Mouse (Mus musculus) myocyte (in vitro differentiated cells): Measurements from ENCODE around the gene Ssx2ip.

Experiments used
- CEBPB ChIP-seq: IDR thresholded peaks from 2 replicates; pipeline ENCODE4 v1.6.1; 2011; ENCODE audit warnings: mild to moderate bottlenecking, moderate library complexity; ENCODE audit not compliant: poor library complexity, insufficient read depth, severe bottlenecking
- MAX ChIP-seq: IDR thresholded peaks from one replicate; pipeline ENCODE4 v1.6.1; 2011; ENCODE audit warnings: low read depth, mild to moderate bottlenecking, control low read depth
- MYOG ChIP-seq, 3 experiments: IDR thresholded peaks; one replicate each; pipeline ENCODE4 v1.6.1; 2011; ENCODE audit warnings: control low read depth in 2 of 3, low read depth in 2 of 3, mild to moderate bottlenecking in 2 of 3; ENCODE audit not compliant: insufficient read length in 2 of 3, control insufficient read depth in 1 of 3, insufficient read depth in 1 of 3
- POLR2A ChIP-seq: IDR thresholded peaks from one replicate; pipeline ENCODE4 v1.6.1; 2011; ENCODE audit warnings: low read depth, mild to moderate bottlenecking, control low read depth, moderate library complexity; ENCODE audit not compliant: insufficient read length
- TCF12 ChIP-seq: IDR thresholded peaks from one replicate; pipeline ENCODE4 v1.6.1; 2011; ENCODE audit warnings: mild to moderate bottlenecking, control low read depth; ENCODE audit not compliant: poor library complexity, insufficient read depth, severe bottlenecking
- TCF3 ChIP-seq: IDR thresholded peaks from one replicate; pipeline ENCODE4 v1.6.1; 2011; ENCODE audit warnings: low read depth, control low read depth; ENCODE audit not compliant: insufficient read length
- USF1 ChIP-seq: IDR thresholded peaks from one replicate; pipeline ENCODE4 v1.6.1; 2011; ENCODE audit warnings: low read depth, mild to moderate bottlenecking, control low read depth, moderate library complexity

DNA sequence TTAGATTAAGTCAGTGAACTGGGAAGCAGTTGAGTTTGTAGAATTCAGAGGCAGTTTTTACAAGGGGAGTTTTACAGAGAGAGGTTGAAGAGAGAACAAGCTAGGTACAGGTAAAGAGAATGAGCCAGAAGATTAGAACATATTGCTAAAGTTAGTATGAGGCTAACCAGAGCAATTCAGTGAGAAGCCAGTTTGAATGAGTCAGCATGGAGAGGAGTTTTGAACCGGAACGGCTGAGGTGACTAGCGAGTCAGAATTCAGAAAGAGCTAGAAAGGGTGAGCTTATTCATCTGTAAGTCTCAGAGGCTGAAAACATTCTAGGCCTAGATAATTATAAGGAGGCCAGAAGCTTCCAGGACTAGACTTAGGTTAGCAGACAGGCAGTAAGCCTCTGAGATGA, 70.0 kb downstream of the Ssx2ip start:
- no peak for TF ChIP-seq MAX
- TF ChIP-seq POLR2A: no peak
- TF ChIP-seq CEBPB: no peak
- TF ChIP-seq TCF3: no peak
- TF ChIP-seq MYOG (IDR thresholded peaks at IDR 0.05; ENCODE audit: control insufficient read depth in 1 of 3, insufficient read depth in 1 of 3, insufficient read length in 2 of 3, low read depth in 2 of 3): no peak
- no peak for TF ChIP-seq TCF12
- no peak for TF ChIP-seq USF1
